Mouse (Mus musculus) liver, postnatal 0 days (tissue): ENCODE measurements around the gene Gm9903.

Experiments
- CTCF ChIP-seq: sonication (generic); IDR thresholded peaks from 2 replicates; pipeline ENCODE4 v1.5.1; 2016; ENCODE audit warnings: antibody characterized with exemption, low read depth
- EP300 ChIP-seq: IDR thresholded peaks from 2 replicates; pipeline ENCODE4 v1.6.1; 2016; ENCODE audit warnings: antibody characterized with exemption, low read depth, mild to moderate bottlenecking

- TF ChIP-seq CTCF = no peak
- TF ChIP-seq EP300 = no peak
These were observed 2.8 kb downstream of the Gm9903 start for GRCm38 (mm10) chr5:33632526-33632925.
